Mouse (Mus musculus) ovary, postnatal 10 days (tissue): ENCODE results near the gene Mrps15.
"Not testable (repeated sequence)": the region's sequence is repeated elsewhere in the genome, so short reads cannot be mapped to it uniquely, and the experiment has no call there.

Source experiments
- DNase-seq: peaks from one replicate; pipeline ENCODE4 v3.0.0; 2022; ENCODE audit warnings: low spot score

Gene Mrps15

DNA sequence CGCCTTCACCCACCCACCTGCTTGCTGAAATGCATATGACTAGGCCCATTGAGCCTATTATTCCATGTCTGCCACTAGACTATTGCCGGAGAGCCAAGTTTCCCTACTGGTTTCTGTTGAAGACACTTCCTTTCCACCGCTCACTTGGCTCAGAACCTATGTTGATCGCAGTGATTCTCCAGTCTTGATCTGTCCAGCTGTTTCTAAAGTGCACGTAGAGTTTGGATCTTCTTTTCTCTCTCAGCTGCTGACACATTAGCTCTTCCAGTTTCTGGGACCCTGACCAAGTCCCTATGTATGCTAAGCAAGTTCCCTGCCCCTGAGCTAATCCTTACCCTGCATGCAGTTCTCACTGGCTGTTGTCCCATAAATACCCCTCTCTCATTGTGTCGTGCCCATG, 31.1 kb downstream of the Mrps15 start:
- DNase-seq = no peak

DNA sequence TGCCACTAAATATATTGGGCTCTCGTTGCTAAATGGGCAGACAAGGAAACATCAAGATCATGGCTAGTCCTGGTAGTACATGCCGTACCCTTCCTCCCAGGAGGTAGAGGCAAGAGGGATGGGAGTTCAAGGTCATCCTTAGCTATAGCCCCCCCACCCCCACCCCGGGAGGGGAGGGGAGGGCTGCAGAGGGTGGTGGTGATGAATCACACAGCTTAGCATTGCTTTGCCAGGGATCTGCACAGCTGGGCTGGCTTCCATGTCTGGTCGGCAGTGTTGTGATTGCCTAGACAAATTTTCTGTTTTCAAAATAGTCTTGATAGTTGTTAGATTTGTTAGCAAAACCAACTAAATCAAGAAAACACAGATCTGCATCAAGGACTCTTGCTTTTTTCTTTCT, 32.5 kb downstream of the Mrps15 start:
- no peak for DNase-seq

DNA sequence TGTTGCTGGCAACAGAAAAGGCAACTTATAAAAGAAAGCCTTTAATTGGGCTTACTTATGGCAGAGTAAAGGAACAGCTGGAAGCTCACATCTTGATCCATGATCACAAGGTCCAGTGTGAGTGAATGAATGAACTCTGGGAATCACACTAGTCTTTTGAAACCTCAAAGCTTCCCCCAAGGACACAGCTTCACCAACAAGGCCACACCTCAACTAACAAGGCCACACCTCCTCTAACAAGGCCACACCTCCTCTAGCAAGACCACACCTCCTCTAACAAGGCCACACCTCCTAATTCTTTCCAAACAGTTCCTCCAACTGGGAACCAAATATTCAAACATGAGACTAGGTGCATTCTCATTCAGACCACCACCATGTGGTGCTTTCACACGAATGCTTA, 34.9 kb downstream of the Mrps15 start:
- no peak for DNase-seq

- DNase-seq = no peak
These were observed 36.3 kb downstream of the Mrps15 start for GRCm38 (mm10) chr4:126083021-126083420.

DNA sequence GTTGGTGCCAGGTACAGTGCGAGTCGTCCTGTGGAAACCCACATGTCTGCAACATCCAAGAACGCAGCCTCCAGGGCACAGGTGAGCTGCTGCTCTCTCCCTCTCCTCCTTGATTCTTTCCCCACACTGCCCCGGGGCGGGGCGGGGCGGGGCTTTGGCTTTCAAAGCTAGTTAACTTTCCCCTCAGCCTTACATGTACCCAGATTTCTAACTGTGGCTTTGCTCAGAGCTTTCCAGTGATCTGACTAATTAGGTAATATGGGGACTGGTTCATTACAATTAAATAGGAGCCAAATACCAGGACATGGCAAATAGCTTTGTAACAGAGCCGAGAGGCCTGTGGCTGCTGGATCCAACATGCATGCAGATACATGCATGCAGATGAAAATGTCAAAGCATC, 37.7 kb downstream of the Mrps15 start:
- no peak for DNase-seq

DNA sequence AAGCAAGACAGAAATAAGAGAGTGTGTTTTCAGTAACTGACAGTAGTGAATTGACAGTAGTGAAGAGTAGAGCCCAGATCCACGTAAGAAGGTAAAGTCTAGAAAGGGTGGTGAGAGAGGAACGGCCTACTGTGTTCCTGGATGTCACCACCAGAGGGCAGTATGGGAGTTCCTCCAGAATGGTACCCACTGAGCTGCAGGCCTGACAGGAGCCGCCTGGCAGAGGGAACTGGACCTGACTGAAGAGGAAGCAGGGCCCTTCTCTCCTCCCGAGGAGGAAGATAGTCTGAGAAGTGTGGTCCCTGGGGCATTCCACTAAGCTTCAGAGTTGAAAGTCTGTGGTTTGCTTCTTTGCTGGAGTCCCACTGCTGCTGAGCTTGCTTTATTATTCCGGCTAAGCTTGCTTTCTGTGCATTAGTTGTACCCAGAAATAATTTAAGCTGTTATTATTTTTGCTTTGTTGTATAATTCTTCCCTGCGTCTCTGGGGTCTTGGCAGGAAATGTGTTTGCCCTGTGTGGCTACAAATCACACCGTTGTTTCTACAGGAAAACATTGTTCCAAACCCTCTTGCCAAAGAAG, 39.4 kb downstream of the Mrps15 start:
- peak; percentile 66 for DNase-seq

- no peak for DNase-seq
These were observed 43.5 kb downstream of the Mrps15 start for GRCm38 (mm10) chr4:126090101-126090847.

DNA sequence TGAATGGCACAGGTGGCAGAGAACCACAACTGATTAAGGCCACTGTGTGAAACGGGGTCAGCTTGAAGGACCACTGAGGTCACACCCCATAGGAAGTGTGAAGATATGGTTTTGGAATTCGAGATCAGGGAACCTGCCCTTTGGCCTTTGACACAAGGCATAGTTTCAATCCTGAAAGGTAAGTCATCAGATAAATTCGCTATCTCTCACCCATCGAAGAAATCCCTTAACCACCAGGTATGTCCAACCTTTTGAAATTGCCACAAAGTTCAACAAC, 44.1 kb downstream of the Mrps15 start:
- no peak for DNase-seq

DNA sequence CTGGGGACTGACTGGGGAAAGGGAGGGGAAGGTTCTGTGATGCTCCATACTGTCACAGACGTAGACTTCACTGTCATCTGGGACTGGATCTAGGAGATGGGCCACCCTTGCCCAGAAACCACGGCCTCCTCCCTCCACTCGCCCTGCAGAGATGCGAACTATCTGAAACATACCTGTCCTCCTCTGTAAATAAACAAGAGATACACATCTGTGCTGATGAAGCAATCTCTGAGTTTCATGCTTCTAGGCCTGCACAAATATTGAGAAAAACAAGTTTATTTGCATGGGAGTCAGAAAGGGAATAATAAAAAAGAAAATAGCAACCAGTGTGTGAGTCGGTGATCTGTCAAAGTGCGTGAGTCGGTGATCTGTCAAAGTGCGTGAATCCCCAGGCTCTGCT, 45.1 kb downstream of the Mrps15 start:
- no peak for DNase-seq

DNA sequence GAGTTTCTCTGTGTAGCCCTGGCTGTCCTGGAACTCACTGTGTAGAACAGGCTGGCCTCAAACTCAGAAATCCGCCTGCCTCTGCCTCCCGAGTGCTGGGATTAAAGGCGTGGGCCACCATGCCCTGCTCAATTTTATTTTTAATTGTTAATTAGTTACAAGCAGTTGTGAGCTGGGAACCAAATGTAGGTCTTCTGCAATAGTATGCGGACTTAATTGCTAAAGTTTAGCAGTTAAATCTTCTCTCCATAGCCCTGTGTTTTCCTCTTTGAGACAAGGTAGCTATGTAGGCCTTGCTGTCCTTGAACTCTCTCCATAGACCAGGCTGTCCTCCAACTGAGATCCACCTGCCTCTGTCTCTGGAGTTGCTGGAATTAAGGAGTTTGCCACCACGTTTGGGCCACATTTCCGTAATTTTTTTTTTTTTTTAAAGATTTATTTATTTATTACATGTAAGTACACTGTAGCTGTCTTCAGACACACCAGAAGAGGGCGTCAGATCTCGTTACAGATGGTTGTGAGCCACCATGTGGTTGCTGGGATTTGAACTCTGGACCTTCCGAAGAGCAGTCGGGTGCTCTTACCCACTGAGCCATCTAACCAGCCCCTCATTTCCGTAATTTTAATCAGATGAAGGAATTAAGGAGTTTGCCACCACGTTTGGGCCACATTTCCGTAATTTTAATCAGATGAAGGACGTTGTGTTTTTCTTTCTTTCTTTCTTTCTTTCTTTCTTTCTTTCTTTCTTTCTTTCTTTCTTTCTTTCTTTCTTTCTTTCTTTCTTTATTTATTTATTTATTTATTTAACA, 49.1 kb downstream of the Mrps15 start:
- DNase-seq = not testable (repeated sequence)

GRCm38 (mm10) chr4:126096464-126097111, 49.9 kb downstream of the Mrps15 start, which contains the start of gene Lsm10:
TSS of gene Lsm10 (plus strand) at chr4:126096623.
- DNase-seq = peak; percentile 76

GRCm38 (mm10) chr4:126097711-126098253, 51.1 kb downstream of the Mrps15 start:
- DNase-seq = no peak

DNA sequence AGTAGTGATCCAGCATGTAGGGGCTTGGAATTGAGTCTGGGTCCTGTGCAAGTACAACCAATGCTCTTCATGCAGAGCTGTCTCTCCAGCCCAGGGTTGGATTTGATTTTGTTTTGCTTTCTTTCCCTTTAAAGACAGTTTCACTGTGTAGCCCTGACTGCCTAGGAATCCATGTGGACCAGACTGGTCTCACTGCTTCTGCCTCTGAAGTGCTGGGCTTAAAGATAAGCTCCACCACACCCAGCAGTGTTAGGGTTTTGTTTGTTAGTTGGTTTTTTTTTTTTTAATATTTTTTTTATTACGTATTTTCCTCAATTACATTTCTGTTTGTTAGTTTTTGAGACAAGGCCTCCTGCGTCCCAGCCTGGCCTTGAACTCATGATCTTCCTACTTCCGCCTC, 52.6 kb downstream of the Mrps15 start:
- no peak for DNase-seq

GRCm38 (mm10) chr4:126100764-126101163, 54.0 kb downstream of the Mrps15 start:
- DNase-seq = no peak

DNA sequence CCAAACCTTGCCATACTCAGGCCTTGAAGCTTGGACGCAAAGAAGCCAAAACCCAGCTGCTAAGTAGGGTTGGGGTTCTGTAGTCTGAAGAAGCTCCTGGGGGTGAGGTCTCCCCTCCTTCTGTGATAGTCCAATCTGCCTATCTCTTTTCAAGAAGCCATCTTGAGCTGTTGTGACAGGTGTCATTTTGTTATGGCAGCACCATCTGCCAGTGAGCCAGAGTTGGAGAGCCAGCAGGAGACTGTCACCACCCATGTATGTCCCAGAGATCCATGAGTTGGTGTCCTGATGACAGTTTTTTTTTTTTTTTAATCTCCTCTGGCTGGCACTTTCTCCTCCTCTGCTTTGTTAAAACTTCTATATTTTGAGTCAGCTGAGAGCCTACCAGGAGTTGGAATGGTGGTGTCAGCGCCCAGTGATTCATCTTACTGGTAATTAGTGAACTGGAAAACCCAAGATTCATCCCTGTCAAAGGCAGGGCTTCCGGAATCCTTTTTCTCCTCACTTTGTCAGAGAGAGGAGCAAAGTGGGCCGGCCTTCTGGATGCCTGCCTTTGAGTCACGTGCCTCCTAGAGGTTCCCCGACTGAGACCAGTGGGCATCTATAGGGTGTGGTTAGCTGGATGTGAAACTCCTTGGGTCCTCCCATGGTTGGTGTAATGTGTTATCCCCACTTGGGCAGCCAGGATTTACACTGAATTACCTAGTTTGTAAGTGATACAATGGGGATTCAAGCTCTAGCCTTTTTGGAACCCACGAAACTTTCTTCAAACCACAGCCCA, 55.5 kb downstream of the Mrps15 start:
- DNase-seq = no peak

- DNase-seq = peak; percentile 39
These were observed 56.4 kb downstream of the Mrps15 start for GRCm38 (mm10) chr4:126103057-126103581.

DNA sequence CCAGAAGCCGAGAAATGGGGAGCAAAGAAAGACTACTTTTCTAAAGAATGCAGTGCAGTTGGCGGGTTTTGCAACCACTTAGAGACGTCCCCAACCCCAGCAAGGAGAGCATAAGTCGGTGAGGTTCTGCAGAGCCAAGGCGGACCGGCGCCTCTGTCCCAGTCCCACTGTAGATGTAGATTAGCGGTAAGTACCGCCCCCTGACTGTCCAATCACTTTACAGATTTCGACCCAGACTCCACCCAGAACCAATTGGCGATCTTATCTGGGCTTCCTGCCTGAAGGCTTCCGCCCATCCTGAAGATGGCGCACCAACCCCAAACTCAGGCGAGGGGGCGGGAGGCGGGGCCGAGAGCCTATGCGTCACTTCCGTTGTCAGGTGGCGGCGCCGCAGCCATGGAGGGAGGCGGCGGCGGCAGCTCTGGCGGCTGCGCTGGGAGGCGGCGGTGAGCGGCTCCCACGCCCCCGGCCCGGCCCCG, 56.9 kb downstream of the Mrps15 start, which contains the start of gene Stk40:
Gene Stk40 (plus strand): TSS at position 368 of the 479 bp plus-strand sequence.
- peak; percentile 80 for DNase-seq

GRCm38 (mm10) chr4:126104261-126105075, 57.7 kb downstream of the Mrps15 start:
- no peak for DNase-seq
